Mouse (Mus musculus) hematopoietic stem cell, adult 5-6 weeks (primary cell): ENCODE results near the gene Psmd9. TPM values are rescaled to one million over a fixed set of nuclear protein-coding genes. Genes with fewer than 3 reads are reported as not detected.
"Not testable (repeated sequence)": the region's sequence is repeated elsewhere in the genome, so short reads cannot be mapped to it uniquely, and the experiment has no call there.

ENCODE experiments used
- ATAC-seq, 2 experiments: fragments of 125-278 bp in 1 of 2; replicated peaks in 1 of 2; 2 replicates each; pipeline ENCODE4 v1.8.0; 2016 to 2017; ENCODE audit warnings: inconsistent platforms in 2 of 2, mild to moderate bottlenecking in 2 of 2, moderate number of reproducible peaks in 2 of 2, low read depth in 1 of 2, moderate TSS enrichment in 1 of 2; ENCODE audit not compliant: low FRiP score in 2 of 2, poor library complexity in 2 of 2, severe bottlenecking in 2 of 2, insufficient read depth in 1 of 2, low TSS enrichment in 1 of 2
- total RNA-seq: library from RNA; stranded (forward); fragments of 172-1452, 232-1000 nt; gene quantifications from 2 replicates; pipeline ENCODE4 v1.2.3, GENCODE M21; 2017

The Psmd9 gene
- total RNA-seq, 1 experiment from 2014 or later = 21.0 TPM

DNA sequence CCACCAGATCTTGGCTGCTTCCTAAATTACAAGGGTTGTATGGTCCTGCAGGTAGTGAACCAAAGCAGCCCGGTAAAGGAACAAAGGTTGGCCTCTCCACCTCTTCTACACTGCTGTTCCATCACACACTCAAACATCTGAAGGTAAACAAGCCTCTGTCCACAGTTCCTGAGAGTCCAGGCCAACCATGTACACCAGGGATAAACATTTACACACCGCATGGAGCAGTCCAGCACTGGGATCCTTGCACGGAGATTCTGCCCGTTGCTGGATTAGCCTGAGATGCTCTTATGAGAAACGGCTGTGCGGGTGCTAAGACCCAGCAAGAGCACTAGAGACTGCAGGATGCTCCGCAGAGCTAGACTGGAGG, 32.3 kb downstream of the Psmd9 start:
- ATAC-seq = no peak

- ATAC-seq = no peak
Observed at GRCm38 (mm10) chr5:123201987-123202386, 32.8 kb downstream of the Psmd9 start.

- not testable (repeated sequence) for ATAC-seq
Observed at GRCm38 (mm10) chr5:123202771-123203170, 33.6 kb downstream of the Psmd9 start.

- ATAC-seq = not testable (repeated sequence)
Observed at GRCm38 (mm10) chr5:123203591-123203990, 34.4 kb downstream of the Psmd9 start.

GRCm38 (mm10) chr5:123222346-123223050, 53.3 kb downstream of the Psmd9 start:
- ATAC-seq = peak; percentile 32 to 48; a peak in 2 of 4 replicates

DNA sequence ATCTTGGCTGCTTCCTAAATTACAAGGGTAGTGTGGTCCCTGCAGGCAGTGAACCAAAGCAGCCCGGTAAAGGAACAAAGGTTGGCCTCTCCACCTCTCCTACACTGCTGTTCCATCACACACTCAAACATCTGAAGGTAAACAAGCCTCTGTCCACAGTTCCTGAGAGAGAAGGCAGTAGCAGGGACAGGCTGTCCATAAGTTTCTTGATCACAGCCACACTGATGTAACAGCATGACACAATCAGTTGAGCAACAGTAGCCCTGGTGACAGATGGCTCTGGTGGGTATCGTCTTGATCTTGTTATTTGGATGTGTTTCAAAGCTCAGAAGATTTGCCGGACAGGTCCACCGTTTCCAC, 53.8 kb downstream of the Psmd9 start:
- peak in 1 of 2 experiments; percentile 68; a peak in 1 of 4 replicates for ATAC-seq

DNA sequence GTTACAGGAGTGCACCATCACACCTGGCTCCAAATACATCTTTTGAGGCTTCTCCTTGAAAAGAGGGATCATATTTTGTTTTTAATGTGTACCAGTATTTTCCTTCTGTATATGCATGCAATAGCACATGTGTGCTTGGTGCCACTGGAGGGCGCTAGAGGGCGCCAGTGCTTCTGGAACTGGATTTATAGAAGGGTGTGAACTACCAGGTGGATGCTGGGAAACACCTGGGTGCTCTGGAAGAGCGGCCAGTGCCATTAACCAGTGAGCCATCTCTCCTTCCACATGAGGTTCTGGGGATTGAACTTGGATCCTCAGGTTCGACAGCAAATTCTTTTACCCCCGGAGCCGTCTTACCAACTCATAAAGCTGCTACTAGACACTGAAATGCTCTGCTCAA, 54.6 kb downstream of the Psmd9 start:
- ATAC-seq = not testable (repeated sequence)

- ATAC-seq = no peak
Observed at GRCm38 (mm10) chr5:123226851-123227250, 57.6 kb downstream of the Psmd9 start.

DNA sequence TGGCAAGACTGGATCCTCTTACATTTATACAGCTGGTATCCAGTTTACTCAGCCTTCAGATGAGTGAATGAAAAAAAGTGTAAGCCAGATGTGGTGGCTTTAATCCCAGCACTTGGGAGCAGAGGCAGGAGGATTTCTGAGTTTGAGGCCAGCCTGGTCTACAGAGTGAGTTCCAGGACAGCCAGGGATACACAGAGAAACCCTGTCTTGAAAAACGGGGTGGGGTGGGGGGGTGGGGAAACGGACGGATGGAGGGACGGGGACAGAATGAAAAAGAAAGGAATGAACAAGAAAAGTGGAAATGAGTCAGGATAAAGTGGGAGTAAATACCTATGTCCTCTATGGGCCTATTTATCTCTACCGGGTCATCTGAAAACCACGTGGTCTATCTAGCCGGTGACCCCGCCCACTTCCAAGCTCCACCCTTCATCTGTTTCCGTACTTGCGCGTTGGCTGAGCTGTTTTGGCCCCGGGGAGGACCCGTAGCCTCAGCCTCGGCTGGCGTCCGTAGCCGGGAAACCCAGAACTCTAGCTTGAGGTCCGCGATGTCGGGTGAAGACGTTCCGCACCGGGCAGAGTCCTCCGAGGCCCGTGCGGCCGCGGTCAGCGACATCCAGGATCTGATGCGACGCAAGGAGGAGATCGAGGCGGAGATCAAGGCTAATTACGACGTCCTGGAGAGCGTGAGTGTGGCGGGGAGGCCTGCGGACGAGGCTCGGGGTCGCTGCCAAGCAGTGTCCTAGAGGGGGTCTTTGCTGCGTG, 58.7 kb downstream of the Psmd9 start:
- ATAC-seq = peak; percentile 87 to 94

- ATAC-seq = no peak
Observed at GRCm38 (mm10) chr5:123228524-123228922, 59.3 kb downstream of the Psmd9 start.

GRCm38 (mm10) chr5:123229296-123229695, 60.1 kb downstream of the Psmd9 start:
- ATAC-seq = no peak

- no peak for ATAC-seq
Observed at GRCm38 (mm10) chr5:123232180-123232579, 63.0 kb downstream of the Psmd9 start.

GRCm38 (mm10) chr5:123235731-123236130, 66.5 kb downstream of the Psmd9 start:
- peak; percentile 39 to 66; a peak in 2 of 4 replicates for ATAC-seq

- ATAC-seq = no peak
Observed at GRCm38 (mm10) chr5:123236426-123236825, 67.2 kb downstream of the Psmd9 start.

DNA sequence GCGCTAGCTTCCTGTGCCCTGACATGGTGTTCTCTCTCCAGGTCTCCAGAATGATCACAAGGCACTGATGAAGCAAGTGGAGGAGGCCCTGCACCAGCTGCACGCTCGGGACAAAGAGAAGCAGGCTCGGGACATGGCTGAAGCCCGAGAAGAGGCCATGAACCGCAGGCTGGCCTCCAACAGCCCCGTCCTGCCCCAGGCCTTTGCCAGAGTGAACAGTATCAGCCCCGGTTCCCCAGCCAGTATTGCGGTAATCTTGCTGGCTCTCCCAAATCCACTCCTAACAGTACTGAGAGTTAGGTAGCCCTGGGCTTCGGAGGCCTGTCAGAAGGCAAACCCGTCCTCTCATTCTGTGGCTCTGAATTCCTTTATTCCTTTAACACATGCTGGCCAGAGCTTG, 70.3 kb downstream of the Psmd9 start:
- no peak for ATAC-seq

DNA sequence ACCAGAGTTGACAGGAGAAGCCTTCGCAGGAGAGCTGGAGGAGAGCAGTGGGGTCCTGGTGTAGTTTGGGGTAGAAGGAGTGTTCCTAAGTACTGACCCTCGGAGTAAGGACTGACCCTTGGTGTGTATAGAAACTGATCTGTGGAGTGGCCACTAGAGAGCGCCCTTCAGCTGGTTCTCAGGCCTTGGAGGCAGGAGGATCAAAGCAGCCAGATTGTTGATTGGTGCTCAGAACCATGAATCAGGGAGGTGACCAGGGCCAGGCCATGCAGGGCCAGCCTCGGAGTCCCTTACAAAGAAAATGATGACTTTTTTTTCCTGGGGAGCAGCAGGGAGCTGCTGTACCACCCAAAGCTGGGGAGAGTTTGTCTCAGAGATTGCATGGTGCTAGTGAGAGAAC, 76.3 kb downstream of the Psmd9 start:
- peak in 1 of 2 experiments; percentile 53; a peak in 1 of 4 replicates for ATAC-seq

- no peak for ATAC-seq
Observed at GRCm38 (mm10) chr5:123251390-123251789, 82.2 kb downstream of the Psmd9 start.

GRCm38 (mm10) chr5:123251834-123252233, 82.6 kb downstream of the Psmd9 start, which contains the start of gene Wdr66:
Gene Wdr66 (plus strand): TSS chr5:123252102.
- ATAC-seq = peak; percentile 84 to 85
